Mouse (Mus musculus) lung, postnatal 4 days (tissue): Measurements from ENCODE around the gene Rmnd5a.
"Not testable (repeated sequence)": the region's sequence is repeated elsewhere in the genome, so short reads cannot be mapped to it uniquely, and the experiment has no call there.

Source experiments
- DNase-seq, 2 experiments: peaks; one replicate each; pipeline ENCODE4 v3.0.0; 2021

Gene Rmnd5a

GRCm38 (mm10) chr6:71440492-71441250 lies at the start of gene Rmnd5a:
Rmnd5a (minus strand) TSS chr6:71440637.
- peak; percentile 99 for DNase-seq

DNA sequence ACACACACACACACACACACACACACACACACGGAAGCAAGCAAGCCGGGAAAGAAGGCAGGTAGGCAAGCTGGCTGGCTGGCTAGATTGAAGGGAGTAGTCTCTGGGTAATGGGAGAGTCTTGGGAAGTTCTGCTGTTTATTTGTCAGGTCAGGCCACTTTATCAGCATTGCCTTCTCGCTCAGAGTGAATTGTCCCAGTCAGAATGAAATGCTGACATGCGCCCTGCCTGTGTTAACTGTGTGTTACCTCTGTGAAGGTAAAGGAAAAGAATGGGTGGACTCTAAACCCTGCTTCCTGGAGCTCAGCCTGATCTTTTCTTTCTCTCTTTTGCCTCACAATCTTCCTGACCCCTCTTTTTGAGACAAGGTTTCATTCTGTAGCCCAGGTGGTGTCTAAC lies 47.5 kb upstream of the Rmnd5a start:
- no peak for DNase-seq

DNA sequence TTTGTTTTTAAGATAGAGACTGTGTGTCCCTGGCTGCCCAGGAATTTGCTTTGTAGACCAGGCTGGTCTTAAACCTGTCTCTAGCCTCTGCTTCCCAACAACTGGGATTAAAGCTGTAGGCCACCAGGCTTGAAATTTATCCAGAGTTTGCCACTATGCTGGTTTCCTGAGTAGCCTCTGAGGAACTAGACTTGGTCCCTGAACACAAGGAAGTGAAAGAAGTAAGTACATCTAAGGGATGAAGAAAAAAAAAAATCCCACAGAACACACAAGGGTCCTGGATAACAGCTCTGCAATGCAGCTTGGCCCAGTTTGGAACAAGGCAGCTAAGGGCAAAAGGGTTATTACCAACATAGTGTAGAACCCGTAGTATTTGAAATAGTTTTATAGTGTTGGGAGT lies 46.4 kb upstream of the Rmnd5a start:
- DNase-seq, result no peak

DNA sequence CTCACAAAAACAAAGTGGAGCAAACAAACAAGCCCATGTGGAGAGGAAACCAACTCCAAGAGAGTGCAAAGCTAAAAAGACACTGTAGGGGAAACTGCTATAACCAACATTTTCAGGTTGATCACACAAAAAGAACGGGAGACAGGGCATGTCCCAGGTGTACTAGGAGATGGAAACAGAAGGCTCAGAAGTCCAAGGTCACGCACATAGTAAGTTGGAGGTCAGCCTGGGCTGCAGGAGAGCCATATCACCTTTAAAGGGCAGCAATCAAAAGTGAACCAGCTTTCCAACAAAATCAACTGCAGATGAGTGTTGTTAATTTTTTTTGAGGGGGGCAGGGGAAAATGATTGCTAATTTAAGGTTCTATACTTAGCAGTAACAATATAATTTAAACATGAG lies 45.8 kb upstream of the Rmnd5a start:
- no peak for DNase-seq

- DNase-seq, result no peak
These were observed 44.8 kb upstream of the Rmnd5a start for GRCm38 (mm10) chr6:71485246-71485645.

DNA sequence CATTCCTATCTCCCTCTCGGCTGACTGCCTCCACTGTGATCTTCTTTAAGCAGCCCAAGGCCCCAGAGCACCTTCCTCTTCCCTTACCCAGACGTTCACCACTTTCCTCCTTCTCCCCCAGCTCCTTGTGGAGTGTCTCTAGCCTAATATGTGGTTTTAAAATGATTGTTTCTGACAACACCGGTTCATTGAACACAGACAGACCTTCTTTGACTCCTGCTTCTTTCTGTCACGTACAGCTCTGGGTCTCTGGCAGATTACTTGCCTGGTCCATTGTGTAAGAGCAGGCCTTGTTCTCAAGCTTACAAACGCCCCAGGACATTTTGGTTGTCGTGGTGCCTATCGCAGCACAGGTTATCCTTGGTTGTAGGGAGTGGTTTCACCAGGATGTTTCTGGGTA lies 40.7 kb upstream of the Rmnd5a start:
- no peak for DNase-seq

DNA sequence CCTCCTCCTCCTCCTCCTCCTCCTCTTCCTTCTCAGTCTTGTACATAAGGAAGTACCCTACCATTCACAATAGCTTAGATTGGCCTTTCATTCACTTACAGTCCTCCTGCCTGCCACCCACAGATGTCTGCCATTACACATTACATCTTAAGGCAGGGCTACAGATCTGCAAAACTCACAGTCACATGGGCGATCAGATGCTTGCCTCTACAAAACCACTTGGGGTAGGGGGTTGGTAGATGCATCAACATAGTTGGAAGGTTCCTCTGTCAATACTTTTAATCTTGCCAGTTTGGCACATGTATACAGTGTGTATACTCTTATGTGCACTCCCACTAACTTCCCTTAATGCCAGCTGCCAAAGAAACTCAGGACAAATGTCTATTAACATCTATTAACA lies 39.7 kb upstream of the Rmnd5a start:
- DNase-seq, result no peak

DNA sequence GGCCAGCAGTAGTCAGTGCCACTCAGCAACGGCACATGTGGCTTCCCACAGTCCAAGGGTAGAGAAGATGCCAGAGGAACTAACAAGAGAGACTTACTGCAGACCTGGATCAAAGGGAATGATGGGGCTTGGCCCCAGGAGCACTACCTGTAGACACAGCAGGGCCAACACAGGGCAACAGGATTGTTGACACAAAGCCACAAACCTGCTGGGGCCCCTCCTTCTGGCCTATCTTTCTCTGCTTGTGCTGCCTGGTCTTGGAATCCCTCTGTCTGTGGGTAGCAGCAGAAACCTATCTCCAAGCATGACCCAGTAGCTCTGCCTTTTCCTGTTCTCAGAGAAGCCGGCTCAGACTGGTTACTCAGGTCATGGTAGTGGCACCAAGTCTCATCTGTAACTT lies 39.2 kb upstream of the Rmnd5a start:
- DNase-seq, result not testable (repeated sequence)

DNA sequence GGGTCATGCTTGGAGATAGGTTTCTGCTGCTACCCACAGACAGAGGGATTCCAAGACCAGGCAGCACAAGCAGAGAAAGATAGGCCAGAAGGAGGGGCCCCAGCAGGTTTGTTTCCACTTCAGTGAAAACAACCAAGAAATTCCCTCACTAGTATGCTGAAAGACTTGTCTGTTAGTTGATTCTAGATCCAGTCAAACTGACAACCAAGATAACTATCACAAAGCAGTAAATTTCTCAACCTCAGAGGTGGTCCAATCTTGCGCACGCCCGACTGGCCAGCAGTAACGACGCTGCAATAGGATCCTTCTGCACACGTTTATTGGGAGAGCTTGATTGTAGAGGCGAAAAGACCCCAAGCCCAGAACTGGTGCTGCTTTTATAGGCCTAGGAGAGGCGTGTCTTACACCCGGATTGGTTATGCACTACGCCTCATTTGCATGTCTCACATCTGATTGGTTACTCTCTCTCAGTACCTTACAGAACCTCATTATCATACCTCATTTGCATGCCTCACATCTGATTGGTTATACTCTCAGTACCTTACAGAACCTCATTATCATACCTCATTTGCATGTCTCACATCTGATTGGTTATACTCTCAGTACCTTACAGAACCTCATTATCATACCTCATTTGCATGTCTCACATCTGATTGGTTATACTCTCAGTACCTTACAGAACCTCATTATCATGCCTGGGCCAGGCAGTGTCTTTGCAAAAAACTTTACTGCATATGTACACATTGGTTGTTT lies 38.6 kb upstream of the Rmnd5a start:
- not testable (repeated sequence) for DNase-seq

DNA sequence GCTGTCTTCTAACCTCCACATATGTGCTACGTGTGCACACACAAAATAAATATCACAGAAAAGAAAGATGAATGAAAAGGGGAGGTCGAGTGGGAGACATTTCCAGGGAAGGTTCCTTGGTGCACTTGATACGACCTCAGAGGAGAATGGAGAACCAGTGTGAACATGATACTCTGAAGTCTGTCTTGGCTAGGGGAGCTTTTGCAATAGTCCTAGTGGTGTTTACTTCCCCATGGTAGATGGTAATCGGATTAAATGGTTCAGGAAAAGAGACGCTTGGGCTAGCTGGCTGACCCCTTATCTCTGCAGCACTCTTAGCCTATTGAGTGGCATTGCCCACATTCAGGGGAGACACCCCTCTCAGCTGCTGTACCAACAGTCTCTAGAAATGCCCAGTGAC lies 36.3 kb upstream of the Rmnd5a start:
- DNase-seq, result no peak

- DNase-seq, result no peak
These were observed 35.2 kb upstream of the Rmnd5a start for GRCm38 (mm10) chr6:71475604-71476003.

GRCm38 (mm10) chr6:71472786-71473185 lies 32.3 kb upstream of the Rmnd5a start:
- no peak for DNase-seq

DNA sequence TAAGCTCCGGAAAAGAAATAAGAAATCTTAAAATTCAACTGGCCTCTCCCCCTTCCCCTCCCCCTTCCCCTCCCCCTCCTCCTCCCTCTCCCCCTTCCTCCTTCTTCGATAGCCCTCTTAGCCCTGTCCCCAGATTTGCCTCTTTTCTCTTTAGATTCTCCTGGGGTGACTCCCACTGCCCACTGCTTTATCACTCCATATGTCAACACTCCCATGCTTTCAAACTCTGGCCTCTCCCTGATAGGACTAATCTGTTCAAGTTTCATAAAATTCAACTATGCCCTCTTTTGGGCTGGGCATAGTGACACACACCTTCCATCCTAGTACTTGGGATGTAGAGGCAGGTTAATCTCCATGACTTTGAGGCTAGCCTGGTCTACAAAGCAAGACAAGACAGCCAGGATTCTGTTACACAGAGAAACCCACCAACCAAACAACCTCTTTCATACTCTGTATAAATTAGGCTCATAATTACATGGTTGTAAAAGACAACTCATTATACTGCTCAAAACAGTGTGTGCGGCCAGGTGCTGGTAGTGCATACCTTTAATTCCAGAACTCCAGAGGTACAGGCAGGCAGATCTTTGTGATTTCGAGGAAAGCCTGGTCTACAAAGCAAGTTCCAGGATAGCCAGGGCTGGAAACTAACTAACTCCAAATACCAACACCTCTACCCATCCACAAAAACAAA lies 31.5 kb upstream of the Rmnd5a start:
- no peak for DNase-seq

GRCm38 (mm10) chr6:71469291-71469690 lies 28.9 kb upstream of the Rmnd5a start:
- DNase-seq, result no peak

DNA sequence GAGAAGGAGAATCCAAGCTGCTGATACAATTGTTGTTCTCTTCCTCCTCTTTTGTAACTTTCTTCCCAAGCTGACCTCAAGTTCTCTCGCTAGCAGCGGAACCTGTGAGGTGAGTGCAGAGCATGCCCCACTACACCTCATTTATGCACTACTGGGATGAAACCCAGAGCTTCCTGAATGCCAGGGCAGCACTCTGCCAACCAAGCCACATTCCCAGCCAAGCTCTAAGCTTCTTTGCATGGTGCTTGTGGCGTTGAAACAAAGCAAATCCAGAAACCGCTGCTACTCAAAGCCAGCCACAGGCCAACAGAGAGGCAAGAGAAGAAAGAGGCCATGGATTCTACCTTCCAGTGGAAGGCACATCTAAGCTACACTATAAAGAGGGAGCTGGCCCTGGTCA lies 27.3 kb upstream of the Rmnd5a start:
- no peak for DNase-seq

DNA sequence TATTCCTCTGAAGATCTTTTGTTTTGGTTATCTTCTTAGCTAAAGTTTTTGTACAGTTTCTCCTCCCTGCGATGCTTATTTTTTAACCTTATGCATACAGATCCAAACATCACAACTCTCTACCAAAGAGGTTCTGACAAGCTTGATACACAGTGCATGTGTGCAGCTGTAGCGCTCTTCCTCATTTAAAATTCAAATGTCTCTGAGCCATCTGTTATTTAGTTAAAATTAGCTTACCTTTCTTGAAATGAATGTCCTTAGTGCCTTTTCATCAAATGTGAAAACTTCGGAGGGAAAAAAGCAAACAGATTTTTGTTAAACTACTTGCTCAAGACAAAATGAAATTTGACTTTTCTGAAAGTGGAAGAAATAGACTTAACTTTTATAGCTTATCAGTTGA lies 24.7 kb upstream of the Rmnd5a start:
- no peak for DNase-seq

DNA sequence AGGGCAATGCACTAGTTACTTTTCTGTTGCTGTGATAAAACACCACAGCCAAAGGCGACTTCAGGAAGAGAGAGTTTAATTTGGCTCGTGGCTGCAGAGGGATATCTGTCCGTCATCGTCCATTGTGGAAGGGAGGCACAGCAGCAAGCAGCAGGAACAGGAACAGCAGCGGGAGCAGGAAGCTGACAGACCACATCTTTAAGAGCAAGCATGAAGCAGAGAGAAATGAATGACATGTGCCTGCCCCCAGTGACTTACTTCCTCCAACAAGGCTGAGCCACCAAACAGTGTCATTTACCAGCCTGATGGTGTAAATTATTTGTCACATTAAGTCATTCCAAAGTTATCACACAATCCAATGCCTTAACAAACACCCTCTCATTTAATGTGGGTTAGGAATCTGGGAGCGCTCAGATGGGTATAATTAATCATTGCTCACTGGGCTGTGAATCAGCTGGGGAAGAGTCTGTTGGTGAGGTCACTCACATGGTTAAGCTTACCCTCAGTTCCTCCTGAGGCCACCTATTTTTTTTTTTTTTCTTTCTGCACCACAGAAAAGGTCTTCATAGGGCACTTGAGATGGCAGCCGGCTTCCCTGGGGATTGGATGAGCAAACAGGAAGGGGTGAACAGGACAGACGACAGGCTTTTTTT lies 17.6 kb upstream of the Rmnd5a start:
- DNase-seq, result no peak

- not testable (repeated sequence) for DNase-seq
These were observed 13.7 kb upstream of the Rmnd5a start for GRCm38 (mm10) chr6:71453983-71454739.

DNA sequence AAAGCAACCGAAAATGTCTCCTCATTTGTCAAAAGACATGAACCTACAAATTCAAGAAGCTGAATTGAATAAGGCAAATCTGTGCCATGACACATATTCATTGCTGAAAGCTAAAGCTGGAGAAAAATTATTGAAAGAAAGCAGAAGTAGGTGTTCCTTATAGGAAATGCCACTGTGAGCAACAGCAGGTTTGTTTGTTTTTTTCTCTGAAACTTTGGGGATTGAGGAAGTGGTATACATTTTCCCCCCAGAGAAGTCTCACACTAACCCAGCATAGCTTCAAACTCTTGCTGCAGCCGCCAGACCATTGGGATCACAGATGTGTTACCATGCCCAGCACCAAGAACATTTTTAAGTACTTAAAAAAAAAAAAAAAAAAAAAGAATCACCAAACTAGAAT lies 12.4 kb upstream of the Rmnd5a start:
- DNase-seq, result no peak

DNA sequence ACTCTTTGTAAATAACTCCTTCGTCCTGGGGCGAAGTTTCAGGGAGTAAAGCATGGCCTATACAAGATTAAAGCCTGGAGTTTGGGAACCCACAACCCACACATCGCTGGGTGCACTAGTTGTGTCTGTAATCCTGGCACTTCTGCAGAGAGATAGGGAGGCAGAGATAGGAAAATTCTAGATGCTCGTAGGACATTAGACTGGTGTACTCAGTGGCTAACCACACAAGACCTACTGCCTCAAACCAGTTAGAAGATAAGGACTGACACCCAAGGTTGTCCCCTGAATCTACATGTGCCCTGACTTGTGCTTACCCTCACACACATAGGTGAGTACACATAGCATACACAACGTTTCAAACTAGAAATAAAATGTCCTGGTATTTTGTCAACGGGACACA lies 5.1 kb upstream of the Rmnd5a start:
- no peak for DNase-seq

GRCm38 (mm10) chr6:71444756-71445155 lies 4.3 kb upstream of the Rmnd5a start:
- DNase-seq, result no peak

GRCm38 (mm10) chr6:71442130-71442529 lies 1.7 kb upstream of the Rmnd5a start:
- no peak for DNase-seq

DNA sequence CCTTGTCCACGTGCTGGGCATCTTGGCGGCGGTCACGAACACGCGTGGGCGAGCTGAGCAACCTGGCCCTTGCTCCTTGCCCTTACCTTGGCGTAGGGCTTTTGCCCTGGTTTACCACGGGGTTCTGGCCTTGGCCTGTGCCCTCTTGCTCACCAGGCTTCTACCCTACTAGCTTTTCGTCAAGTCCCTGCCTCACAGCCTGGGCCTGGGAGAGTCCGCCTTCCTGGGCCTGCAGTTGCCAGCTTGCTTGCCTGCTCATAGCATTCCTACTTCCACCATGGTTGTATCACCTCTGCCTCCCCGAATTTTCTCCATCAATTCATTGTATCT lies 779 bp upstream of the Rmnd5a start:
- DNase-seq, result no peak
